Mouse (Mus musculus): ENCODE measurements around the gene Cdk14.

The Cdk14 gene

GRCm38 (mm10) chr5:5313195-5313760, 106.8 kb downstream of the Cdk14 start:
- no peak for DNase-seq

GRCm38 (mm10) chr5:5305286-5305685, 114.8 kb downstream of the Cdk14 start:
- DNase-seq, result no peak

- DNase-seq, result no peak
Measured at GRCm38 (mm10) chr5:5303102-5303670, 116.9 kb downstream of the Cdk14 start.

- no peak for DNase-seq
Measured at GRCm38 (mm10) chr5:5301571-5302079, 118.5 kb downstream of the Cdk14 start.

- DNase-seq, result no peak
Measured at GRCm38 (mm10) chr5:5300998-5301397, 119.1 kb downstream of the Cdk14 start.

- peak in 1 of 2 experiments; percentile 28 for DNase-seq
Measured at GRCm38 (mm10) chr5:5300290-5300689, 119.8 kb downstream of the Cdk14 start.

- DNase-seq, result peak; percentile 53 to 62
Measured at GRCm38 (mm10) chr5:5297222-5297621, 122.9 kb downstream of the Cdk14 start.

GRCm38 (mm10) chr5:5296773-5297172, 123.3 kb downstream of the Cdk14 start:
- no peak for DNase-seq

GRCm38 (mm10) chr5:5292830-5293542, 127.1 kb downstream of the Cdk14 start:
- no peak for DNase-seq

- DNase-seq, result no peak
Measured at GRCm38 (mm10) chr5:5291321-5291991, 128.7 kb downstream of the Cdk14 start.

- DNase-seq, result no peak
Measured at GRCm38 (mm10) chr5:5290714-5291113, 129.4 kb downstream of the Cdk14 start.

GRCm38 (mm10) chr5:5285876-5286275, 134.2 kb downstream of the Cdk14 start:
- DNase-seq, result peak in 1 of 2 experiments; percentile 45

- no peak for DNase-seq
Measured at GRCm38 (mm10) chr5:5284531-5284930, 135.6 kb downstream of the Cdk14 start.

GRCm38 (mm10) chr5:5283756-5284430, 136.2 kb downstream of the Cdk14 start:
- no peak for DNase-seq

- DNase-seq, result no peak
Measured at GRCm38 (mm10) chr5:5282425-5282824, 137.7 kb downstream of the Cdk14 start.

GRCm38 (mm10) chr5:5275321-5275720, 144.8 kb downstream of the Cdk14 start:
- no peak for DNase-seq

GRCm38 (mm10) chr5:5274318-5274717, 145.8 kb downstream of the Cdk14 start:
- DNase-seq, result no peak

GRCm38 (mm10) chr5:5266787-5267126, 153.4 kb downstream of the Cdk14 start:
- DNase-seq, result no peak

GRCm38 (mm10) chr5:5265861-5266786, 154.0 kb downstream of the Cdk14 start:
- peak; percentile 56 to 75 for DNase-seq

GRCm38 (mm10) chr5:5265401-5265841, 154.7 kb downstream of the Cdk14 start:
- no peak for DNase-seq

- no peak for DNase-seq
Measured at GRCm38 (mm10) chr5:5264712-5265111, 155.4 kb downstream of the Cdk14 start.
